Mouse (Mus musculus) kidney, postnatal 10 days (tissue): ENCODE results near the gene Gif.

Experiments
- DNase-seq: peaks from one replicate; pipeline ENCODE4 v3.0.0; 2021; ENCODE audit warnings: mixed read lengths

The Gif gene

GRCm38 (mm10) chr19:11747298-11747697 lies at the start of gene Gif:
Gif (plus strand) TSS chr19:11747554.
- no peak for DNase-seq

GRCm38 (mm10) chr19:11698342-11698741 lies 49.0 kb upstream of the Gif start:
- no peak for DNase-seq

- DNase-seq, result no peak
Measured at GRCm38 (mm10) chr19:11712451-11712850, 34.9 kb upstream of the Gif start.

DNA sequence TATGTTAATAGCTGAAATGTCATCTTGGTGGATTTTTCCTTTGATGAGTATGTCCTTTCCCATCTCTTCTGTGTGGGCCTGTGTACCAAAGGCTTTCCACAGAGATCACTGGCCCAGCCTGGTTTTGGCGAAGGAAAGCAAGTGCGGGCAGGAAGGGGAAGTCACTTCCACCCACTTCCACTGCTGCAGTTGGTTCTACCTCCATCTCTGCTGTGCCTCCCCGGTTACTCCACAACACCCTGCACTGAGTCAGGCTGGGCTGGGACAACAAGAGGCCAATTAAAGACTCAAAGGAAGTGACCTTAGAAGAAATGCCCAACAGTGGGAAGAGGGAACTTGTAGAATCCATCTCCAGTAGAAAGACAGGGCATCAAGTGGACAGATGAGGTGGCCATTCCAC lies 27.3 kb upstream of the Gif start:
- DNase-seq, result no peak

DNA sequence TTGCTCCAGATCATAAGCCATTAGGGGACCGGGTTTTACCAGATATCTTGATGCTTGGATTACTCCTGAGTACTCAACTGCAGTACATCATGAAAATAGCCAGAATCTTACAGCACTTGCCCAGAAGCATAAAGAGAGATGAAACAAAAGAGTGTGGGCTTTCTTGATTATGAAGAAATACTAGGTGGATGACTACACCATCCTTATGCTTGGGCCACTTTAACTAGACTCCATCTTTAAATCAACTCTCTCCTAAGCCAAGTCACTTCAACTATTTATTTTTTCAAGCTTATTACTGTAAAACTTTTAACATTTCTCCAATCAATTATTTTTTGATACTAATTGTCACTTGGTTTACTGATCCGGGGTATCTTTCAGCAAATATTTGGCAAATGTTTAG lies 23.5 kb upstream of the Gif start:
- DNase-seq, result no peak

DNA sequence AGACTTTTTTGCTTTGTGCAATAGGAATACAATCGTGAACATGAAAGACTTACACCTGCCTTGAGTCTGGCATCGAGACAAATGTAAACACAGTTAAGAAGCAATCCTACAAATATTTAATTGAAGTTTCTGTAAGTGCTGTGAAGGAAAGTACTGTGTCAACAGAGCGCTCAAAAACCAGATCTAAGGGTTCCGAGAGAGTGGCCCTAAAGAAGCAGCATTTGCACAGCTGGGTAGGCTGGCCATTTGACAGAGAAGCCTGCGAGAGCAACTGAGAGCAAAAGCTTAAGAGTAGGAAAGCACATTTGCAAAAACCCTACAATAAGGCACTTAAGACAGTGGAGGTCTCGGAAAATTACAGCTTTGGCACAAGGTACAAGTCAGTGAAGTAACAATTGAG lies 23.1 kb upstream of the Gif start:
- DNase-seq, result no peak

GRCm38 (mm10) chr19:11725915-11726314 lies 21.4 kb upstream of the Gif start:
- no peak for DNase-seq

- no peak for DNase-seq
Measured at GRCm38 (mm10) chr19:11727304-11727703, 20.1 kb upstream of the Gif start.

DNA sequence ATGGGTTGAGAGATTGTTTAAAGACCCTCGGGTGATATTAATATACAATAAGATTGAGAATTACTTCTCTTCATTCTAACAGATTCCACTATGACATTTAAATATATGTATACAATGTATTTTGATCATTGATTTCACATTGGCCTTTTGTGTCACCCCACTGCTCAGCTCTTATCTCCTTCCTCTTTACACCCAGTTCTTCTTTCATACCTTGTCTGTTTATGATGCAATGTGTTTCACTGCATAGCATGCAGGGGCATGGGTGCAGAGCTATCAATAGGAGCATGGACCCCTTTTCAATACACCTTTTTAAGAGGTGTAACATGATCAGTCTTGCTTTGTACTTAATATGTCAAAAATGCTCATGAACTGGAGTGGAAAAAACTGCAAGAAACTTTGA lies 17.1 kb upstream of the Gif start:
- no peak for DNase-seq

- DNase-seq, result no peak
Measured at GRCm38 (mm10) chr19:11736455-11736854, 10.9 kb upstream of the Gif start.

DNA sequence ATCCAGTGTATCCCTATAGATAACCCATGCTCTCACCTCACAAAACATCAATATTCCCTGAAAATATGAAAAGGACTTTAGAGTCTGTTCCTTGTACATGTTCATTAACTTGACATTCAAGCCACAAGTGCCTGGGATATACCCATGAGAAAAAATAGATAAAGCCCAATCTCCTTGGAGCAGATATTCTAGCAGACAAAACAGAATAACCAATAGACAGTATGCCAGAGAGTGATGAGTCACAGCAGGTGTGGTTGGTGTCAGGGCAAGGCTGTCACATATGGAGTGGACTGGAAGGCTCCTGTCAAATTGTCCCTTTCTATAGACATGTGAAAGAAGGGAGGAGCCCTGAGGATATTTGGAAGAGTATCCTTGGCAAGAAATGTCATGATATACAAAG lies 1.7 kb upstream of the Gif start:
- DNase-seq, result no peak

DNA sequence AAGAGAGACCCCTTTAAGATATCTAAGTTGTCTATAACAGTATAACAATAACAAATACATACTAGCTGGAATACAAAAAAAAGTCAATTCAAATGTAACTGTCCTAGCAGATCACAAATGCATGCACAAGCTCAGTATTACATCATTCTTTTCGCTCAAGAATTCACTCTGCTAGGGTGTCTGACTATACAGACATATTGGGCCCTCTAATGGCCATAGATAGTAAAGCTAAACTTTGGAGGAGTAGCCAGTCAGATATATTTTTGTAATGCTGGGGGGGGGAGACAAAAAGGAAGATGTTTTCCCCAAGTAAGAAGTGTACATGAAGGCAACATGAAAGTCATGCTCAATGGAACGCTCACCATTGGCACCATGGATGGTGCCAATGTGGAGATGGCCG lies 17.7 kb downstream of the Gif start:
- no peak for DNase-seq

DNA sequence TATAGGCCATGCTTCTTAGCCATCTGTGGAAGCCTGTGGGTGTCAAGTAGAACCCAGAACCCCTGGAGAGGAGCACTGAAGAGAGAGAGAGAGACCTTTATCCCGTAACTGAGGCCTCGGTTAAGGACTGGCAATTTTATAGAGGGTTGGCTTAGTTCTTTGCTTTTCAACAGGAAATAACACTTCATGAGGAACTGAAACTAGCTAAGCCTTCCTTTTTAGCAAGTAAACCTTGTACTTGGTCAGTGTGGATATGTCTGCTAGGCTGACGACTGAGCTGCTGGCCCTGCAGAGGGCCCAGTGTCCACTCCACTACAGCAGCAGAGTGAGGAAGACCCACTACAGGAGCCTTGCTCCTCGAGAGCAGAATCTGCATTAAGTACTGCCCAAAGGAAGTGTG lies 19.1 kb downstream of the Gif start:
- DNase-seq, result no peak

DNA sequence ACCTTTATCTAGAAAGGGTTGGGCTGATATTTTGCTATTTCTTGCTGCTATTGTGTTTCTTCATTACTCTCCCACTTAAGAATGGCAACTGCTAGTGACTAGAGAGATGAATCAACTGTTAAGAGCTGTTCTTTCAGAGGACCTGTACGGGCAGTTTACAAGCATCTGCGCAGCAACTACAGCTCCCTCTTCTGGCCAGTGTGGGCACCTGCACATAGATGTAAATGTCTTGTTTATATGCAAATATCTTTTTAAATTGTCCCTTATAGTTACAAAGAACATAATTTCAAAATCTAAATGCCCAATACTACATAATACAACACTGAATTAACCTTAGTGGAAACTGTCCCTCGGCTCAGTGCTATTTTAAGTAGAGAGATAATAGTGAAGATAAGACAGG lies 20.8 kb downstream of the Gif start:
- DNase-seq, result peak; percentile 36

DNA sequence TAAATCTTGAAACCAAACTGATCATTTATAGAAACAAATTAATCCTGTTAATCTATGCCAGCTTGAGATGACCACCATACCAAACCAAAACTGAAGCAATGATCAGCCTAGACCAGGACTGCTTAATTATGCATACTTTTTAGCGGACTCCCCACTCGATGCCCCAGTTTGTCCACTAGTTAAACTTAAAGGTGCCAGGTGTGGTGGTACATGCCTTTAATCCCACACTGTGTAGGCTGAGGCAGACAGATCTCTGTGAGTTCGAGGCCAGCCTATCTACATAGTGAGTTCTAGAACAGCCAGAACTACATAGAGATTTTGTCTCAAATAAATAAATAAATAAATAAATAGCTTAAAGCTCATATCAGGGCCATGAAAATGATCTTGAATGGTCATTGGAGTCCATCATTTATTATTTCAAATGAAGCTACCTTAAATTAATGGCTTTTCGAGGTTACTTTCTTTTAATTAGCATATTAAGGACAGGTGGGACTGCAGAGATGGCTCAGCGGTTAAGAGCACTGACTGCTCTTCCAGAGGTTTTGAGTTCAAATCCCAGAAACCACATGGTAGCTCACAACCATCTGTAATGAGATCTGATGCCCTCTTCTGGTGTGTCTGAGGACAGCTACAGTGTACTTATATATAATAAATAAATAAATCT lies 22.0 kb downstream of the Gif start:
- no peak for DNase-seq

DNA sequence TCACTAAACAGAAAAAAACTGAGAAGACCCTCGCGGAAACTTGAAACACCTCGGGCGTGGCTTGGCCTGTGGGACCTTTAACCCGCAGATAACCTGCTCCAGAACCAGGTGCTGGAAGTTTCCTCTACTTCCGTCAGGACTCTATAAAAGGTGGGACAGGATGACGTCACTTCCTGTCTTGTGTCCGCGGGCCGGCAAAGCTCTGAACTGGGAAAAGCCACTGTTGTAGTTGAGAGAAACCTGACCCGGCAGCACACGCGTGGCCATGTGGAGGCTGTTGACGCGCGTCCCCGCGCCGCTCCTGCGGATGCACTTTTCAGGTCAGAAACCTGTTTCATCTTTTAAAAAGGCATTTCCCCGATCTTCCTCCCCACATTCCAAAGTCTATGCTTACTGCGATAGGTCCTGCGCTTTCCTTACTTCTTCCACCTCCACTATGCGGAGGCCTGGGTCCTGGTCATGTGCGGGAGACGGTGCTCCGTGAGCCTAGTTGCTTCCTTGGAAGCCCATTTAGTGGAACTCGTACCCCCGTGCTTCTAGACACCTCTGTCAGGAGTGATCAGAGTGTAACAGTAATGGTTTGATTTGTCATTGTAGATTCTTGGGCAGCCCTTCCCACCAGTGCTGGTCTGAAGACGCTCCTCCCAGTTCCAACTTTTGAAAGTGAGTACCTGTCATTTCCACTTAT lies 23.0 kb downstream of the Gif start, which contains the start of gene Mrpl16:
Mrpl16 (plus strand) TSS at position 187 of the 688 bp plus-strand sequence.
- peak; percentile 91 for DNase-seq

DNA sequence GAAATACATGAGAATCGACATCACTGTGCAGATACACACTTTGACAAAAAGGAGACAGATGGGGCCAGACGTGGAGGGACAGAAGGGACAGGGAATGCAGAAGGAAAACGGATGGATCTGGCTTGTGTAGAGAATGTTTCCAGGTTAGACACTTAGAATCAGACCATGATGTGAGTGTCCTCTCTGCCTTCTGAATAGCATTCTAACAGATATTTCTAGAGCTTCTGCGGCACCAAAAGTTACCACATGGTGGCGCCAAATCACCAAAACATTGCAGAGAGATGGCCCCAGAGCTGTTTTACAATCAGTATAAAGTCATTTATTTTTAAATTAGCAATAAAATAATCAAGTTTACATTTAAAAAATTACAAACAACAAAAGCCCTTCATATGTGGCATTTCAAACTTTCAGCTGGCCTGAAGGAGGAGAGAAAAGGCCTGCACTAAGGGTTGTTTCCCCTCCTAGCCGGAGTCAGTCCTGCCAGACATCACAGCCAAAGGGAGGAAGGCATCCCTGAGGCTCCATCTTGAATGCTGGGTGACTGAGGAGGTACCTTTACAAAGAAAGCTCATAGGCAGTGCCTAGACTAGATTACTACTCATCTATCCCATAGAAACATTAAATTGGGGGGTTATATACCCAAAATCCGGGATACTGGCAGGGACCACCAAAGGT lies 30.0 kb downstream of the Gif start:
- DNase-seq, result peak; percentile 81

DNA sequence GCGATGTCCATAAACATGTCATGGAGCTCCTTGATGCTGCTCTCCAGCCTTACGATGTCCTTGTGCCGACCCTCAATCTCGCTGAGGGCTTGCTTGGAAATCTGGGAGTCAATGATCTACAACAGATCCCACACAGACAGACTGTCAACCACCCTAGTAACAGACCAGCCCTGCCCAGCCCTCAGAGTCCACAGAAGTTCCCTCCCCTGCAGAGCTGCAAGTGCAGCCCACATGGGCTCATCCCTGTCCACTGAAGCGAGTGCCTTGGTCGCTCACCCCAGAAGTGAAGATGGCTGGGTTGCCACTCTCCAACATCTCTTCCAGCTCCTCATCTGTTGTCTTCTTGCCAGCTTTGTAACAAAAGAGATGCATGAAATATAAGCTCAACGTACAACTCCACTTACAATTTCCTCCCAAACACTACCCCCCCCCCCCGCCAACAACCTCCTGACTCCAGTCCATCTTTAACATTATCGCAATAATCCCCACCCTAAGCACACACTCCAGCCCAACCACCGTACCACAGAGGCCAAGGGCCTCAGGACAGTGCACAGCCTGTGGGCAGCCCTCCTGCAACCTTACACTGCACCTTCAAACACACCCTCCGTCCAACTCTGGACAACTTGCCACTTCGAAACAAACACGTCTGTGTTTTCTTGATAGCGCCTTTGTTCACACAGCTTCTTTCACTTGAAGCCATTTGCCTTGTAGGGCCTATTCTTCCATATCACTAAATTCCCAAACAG lies 38.2 kb downstream of the Gif start:
- no peak for DNase-seq

DNA sequence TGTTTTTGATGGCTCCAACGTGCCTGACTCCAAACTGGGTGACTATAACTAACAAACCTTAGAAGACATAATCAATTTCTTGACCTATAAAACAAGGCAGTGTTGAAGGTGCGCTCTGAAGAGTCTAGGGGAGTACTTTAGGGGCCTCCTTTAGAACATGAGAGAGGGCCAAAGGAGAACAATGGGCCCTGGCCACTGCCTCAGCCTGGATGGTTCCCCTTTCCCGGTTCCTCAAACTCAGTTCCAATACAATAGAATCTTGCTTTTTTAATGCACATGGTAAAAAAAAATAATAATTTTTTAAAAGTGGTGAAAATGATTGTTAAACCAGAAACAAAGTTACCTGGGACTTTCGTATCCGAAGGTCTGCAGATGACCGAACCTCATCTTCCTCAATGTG lies 40.5 kb downstream of the Gif start:
- no peak for DNase-seq

GRCm38 (mm10) chr19:11788876-11789275 lies 41.5 kb downstream of the Gif start:
- DNase-seq, result no peak

GRCm38 (mm10) chr19:11791825-11792224 lies 44.5 kb downstream of the Gif start:
- no peak for DNase-seq

- no peak for DNase-seq
Measured at GRCm38 (mm10) chr19:11793741-11794359, 46.5 kb downstream of the Gif start.

DNA sequence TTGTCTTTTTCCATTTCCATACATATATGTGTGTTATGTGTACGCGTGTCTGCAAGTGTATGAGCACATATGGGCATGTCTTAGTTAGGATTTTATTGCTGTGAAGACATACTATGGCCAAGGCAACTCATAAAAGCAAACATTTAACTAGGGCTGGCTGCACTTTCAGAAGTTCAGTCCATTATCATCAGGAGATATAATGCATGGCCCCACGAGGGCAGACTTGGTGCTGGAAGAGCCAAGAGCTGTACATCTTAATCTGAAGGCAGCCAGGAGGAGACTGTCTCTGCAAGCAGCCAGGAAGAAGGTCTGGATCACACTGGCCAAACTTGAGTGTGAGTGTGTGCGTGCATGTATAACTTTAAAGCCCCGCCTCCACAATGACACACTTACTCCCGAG lies 47.1 kb downstream of the Gif start:
- no peak for DNase-seq
